In the genomic region with DNA sequence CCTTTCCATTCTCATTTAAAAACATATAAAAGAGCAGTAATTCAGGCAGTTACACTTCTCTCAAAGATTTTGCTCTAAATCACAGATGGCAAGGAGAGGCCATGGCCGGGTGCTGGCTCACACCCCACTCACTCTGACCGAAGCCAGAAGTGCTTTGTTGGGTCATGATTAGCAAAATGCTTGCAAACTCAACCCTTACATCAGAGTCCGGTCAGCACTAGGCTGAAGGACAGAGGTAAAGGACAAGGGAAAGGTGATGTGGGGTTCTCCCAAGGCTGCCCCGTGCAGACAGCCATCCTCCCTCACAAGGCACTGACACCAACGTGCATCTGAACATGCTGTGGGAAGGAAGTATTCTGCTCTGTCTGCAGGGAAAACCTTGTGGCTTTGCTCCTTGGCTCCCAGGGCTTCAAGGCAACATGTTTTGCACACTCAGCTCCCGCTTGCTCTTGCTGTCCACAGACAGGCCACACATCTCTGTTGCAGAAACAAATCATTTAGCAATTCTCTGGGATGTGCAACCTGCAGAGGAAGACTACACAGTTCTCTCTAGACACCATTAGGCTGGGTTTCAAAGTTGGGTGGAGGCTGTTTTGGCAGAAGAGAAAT, we compare ENCODE assay signal across 17 mouse cellular contexts.
DNase-seq lines count a peak whose midpoint lies in the region; ATAC-seq and TF ChIP-seq lines count a peak whose summit lies in the region.
"Had no signal": no experiment of that assay in that cellular context is flagged by ENCODE, and none has a peak within 500 bp of the region (broad histone marks: within the 10 kb centered on the region; RNA-seq: fewer than 3 reads in every experiment).

No protein-coding gene starts in this region.

- intact Hi-C loops in gastrocnemius, adult 2 months (cut with DNase I) = no loop called here

- no peak for TF ChIP-seq CTCF in gastrocnemius, adult 2 months (IDR thresholded peaks at IDR 0.05)

- no peaks in the 10 kb centered on the region for H3K36me3 ChIP-seq in neural tube, embryonic 13.5 days
- no peaks in the 10 kb centered on the region for H3K36me3 ChIP-seq in neural tube, embryonic 15.5 days
- H3K36me3 ChIP-seq: heart, embryonic 10.5 days; neural tube, embryonic 12.5 days had no signal

- no peak for DNase-seq in gastrocnemius, adult 2 months
- no peak for DNase-seq in gastrocnemius, postnatal 25 days
- no peak for DNase-seq in neural tube, embryonic 10.5 days (ENCODE audit: extremely low spot score, low spot score)
- DNase-seq in cerebellum, adult 9-11 months = peak; percentile 10
- DNase-seq: kidney, postnatal 10 days; layer of hippocampus, postnatal 36 days; lung, postnatal 4 days; right cerebral cortex, postnatal 14 days had no signal

- H3K4me3 ChIP-seq in gastrocnemius, adult 2 months = no peak overlapping the region
- H3K4me3 ChIP-seq in neural tube, embryonic 13.5 days = no peak overlapping the region
- H3K4me3 ChIP-seq in neural tube, embryonic 15.5 days (replicated peaks) = no peak overlapping the region
- H3K4me3 ChIP-seq: heart, embryonic 10.5 days; neural tube, embryonic 12.5 days had no signal

- H3K9ac ChIP-seq in neural tube, embryonic 13.5 days = no peak overlapping the region
- H3K9ac ChIP-seq in neural tube, embryonic 15.5 days (replicated peaks) = no peak overlapping the region
- H3K9ac ChIP-seq: liver, embryonic 14.5 days; neural tube, embryonic 12.5 days had no signal

- no peaks in the 10 kb centered on the region for H3K9me3 ChIP-seq in neural tube, embryonic 13.5 days
- no peaks in the 10 kb centered on the region for H3K9me3 ChIP-seq in neural tube, embryonic 15.5 days (replicated peaks)
- H3K9me3 ChIP-seq: heart, embryonic 10.5 days; neural tube, embryonic 12.5 days had no signal

- H3K4me1 ChIP-seq in neural tube, embryonic 13.5 days (replicated peaks) = peaks cover 51% of the 10 kb centered on the region
- peaks cover 20% of the 10 kb centered on the region for H3K4me1 ChIP-seq in neural tube, embryonic 15.5 days
- H3K4me1 ChIP-seq: neural tube, embryonic 12.5 days had no signal

- WGBS in neural tube, embryonic 13.5 days = 64% methylated on average over 6 of the region's 6 CpGs
- 51% methylated on average over 6 of the region's 6 CpGs for WGBS in neural tube, embryonic 15.5 days

- H3K27me3 ChIP-seq in neural tube, embryonic 13.5 days = no peaks in the 10 kb centered on the region
- H3K27me3 ChIP-seq in neural tube, embryonic 15.5 days (replicated peaks) = no peaks in the 10 kb centered on the region
- H3K27me3 ChIP-seq: CH12.LX; neural tube, embryonic 12.5 days had no signal

- peak; percentile 25; the same call in 1 of the 2 replicates for ATAC-seq in neural tube, embryonic 13.5 days (ENCODE audit: low read depth)
- peak; percentile 35; the same call in 1 of the 2 replicates for ATAC-seq in neural tube, embryonic 15.5 days (ENCODE audit: low FRiP score)
- no peak for ATAC-seq in megakaryocyte progenitor cell, adult 5-6 weeks (replicated peaks; ENCODE audit: poor library complexity)
- ATAC-seq: intestine, embryonic 16.5 days; midbrain, embryonic 16.5 days had no signal

- H3K4me2 ChIP-seq in neural tube, embryonic 13.5 days = no peak overlapping the region
- H3K4me2 ChIP-seq in neural tube, embryonic 15.5 days = no peak overlapping the region
- H3K4me2 ChIP-seq: neural tube, embryonic 12.5 days had no signal

- peak overlapping the region; percentile 5; the same call in 1 of the 2 replicates for H3K27ac ChIP-seq in gastrocnemius, adult 2 months
- peak overlapping the region; percentile 30 for H3K27ac ChIP-seq in neural tube, embryonic 13.5 days (replicated peaks)
- H3K27ac ChIP-seq in neural tube, embryonic 15.5 days (replicated peaks) = peak overlapping the region; percentile 64
- H3K27ac ChIP-seq: heart, embryonic 10.5 days; liver, embryonic 14.5 days; neural tube, embryonic 12.5 days had no signal

Comparison
In these comparisons a context has a peak if more than half of its experiments do, and no peak if none do; other contexts are left out.
1. H3K27ac ChIP-seq: peak in every context shown above with its lines; median percentile 64 in neural tube, embryonic 15.5 days; 30 in neural tube, embryonic 13.5 days; 5 in gastrocnemius, adult 2 months.